Mouse (Mus musculus) embryonic facial prominence, embryonic 13.5 days (tissue): ENCODE data around the gene Calml3. TPM values are rescaled to one million over a fixed set of nuclear protein-coding genes. Genes with fewer than 3 reads are reported as not detected.
"Not testable (repeated sequence)": the region's sequence is repeated elsewhere in the genome, so short reads cannot be mapped to it uniquely, and the experiment has no call there.

Experiments used
- ATAC-seq: fragments of 200-750 bp; cut with Nextera tagmentation; 2 replicates; pipeline ENCODE4 v1.8.0; 2017; ENCODE audit warnings: low read depth; ENCODE audit not compliant: insufficient number of reproducible peaks, insufficient read depth, low FRiP score, low TSS enrichment
- H3K27ac ChIP-seq: fragments of 300-500 bp; sonication (generic); 2 replicates; pipeline ENCODE4 v1.5.1; 2015; ENCODE audit warnings: moderate library complexity, mild to moderate bottlenecking, inconsistent platforms
- H3K27me3 ChIP-seq: fragments of 300-500 bp; sonication (generic); 2 replicates; pipeline ENCODE4 v1.6.1; 2015; ENCODE audit warnings: mild to moderate bottlenecking, inconsistent platforms
- H3K36me3 ChIP-seq: fragments of 300-500 bp; sonication (generic); 2 replicates; pipeline ENCODE4 v1.6.1; 2015; ENCODE audit warnings: mild to moderate bottlenecking, inconsistent platforms
- H3K4me1 ChIP-seq: fragments of 300-500 bp; sonication (generic); 2 replicates; pipeline ENCODE4 v1.6.1; 2015; ENCODE audit warnings: inconsistent platforms
- H3K4me2 ChIP-seq: fragments of 300-500 bp; sonication (generic); 2 replicates; pipeline ENCODE4 v1.6.1; 2015; ENCODE audit warnings: moderate library complexity, mild to moderate bottlenecking, inconsistent platforms
- H3K4me3 ChIP-seq: fragments of 300-500 bp; sonication (generic); 2 replicates; pipeline ENCODE4 v1.5.1; 2015; ENCODE audit warnings: mild to moderate bottlenecking, inconsistent platforms
- H3K9ac ChIP-seq: fragments of 300-500 bp; sonication (generic); 2 replicates; pipeline ENCODE4 v1.6.1; 2015; ENCODE audit warnings: mild to moderate bottlenecking, inconsistent platforms
- H3K9me3 ChIP-seq: fragments of 300-500 bp; sonication (generic); 2 replicates; pipeline ENCODE4 v1.6.1; 2016; ENCODE audit warnings: inconsistent platforms
- WGBS: fragments of 180-500 bp; shearing (Covaris S2); methylation state at CpG from one replicate; pipeline ENCODE4 v1.1.7; 2015; ENCODE audit warnings: mixed read lengths; 5-methylcytosine and 5-hydroxymethylcytosine counted together
- polyA plus RNA-seq: library from polyadenylated mRNA; unstranded; fragments of >200 nt; fragmentation: Nextera tagmentation; extraction: Ambion mirVana; gene quantifications from 2 replicates; pipeline ENCODE4 v1.2.1, GENCODE M21; 2015

Calml3 gene
- polyA plus RNA-seq, result 2.6 and 3.3 TPM in 2 replicates

GRCm38 (mm10) chr13:3804186-3804585 lies at the start of gene Calml3:
Calml3 (minus strand) TSS chr13:3804316.
- ATAC-seq, result no peak
- H3K9me3 ChIP-seq, result no peaks in the 10 kb centered on the region
- H3K4me1 ChIP-seq, result peaks cover 12% of the 10 kb centered on the region; the same call in 1 of the 2 replicates
- 0 out of 2 replicates have a peak within 1 kb of the TSS, but pooled peaks have one; percentile 7 for H3K27ac ChIP-seq
- no peak within 1 kb of the TSS for H3K4me3 ChIP-seq
- no peak within 1 kb of the TSS for H3K4me2 ChIP-seq
- no peaks in the 10 kb centered on the region for H3K36me3 ChIP-seq
- no peaks in the 10 kb centered on the region for H3K27me3 ChIP-seq
- 70% methylated on average over 13 of the region's 13 CpGs for WGBS
- no peak within 1 kb of the TSS for H3K9ac ChIP-seq

- no peak for ATAC-seq
- Histone ChIP-seq H3K4me3 (no peak overlapping the region), H3K9me3 (no peaks in the 10 kb centered on the region), H3K9ac (no peak overlapping the region), H3K36me3 (no peaks in the 10 kb centered on the region), H3K27ac (no peak overlapping the region), H3K4me1 (no peaks in the 10 kb centered on the region), H3K4me2 (no peak overlapping the region), H3K27me3 (no peaks in the 10 kb centered on the region)
- 63% methylated on average over 1 of the region's 1 CpGs for WGBS
Measured at GRCm38 (mm10) chr13:3850330-3850729, 46.2 kb upstream of the Calml3 start.

- H3K36me3 ChIP-seq, H3K4me1 ChIP-seq, ATAC-seq, H3K4me2 ChIP-seq, H3K27ac ChIP-seq, H3K9me3 ChIP-seq, H3K27me3 ChIP-seq, H3K9ac ChIP-seq, H3K4me3 ChIP-seq: not testable (repeated sequence)
Measured at GRCm38 (mm10) chr13:3840662-3841061, 36.5 kb upstream of the Calml3 start.

- H3K9ac ChIP-seq, result not testable (repeated sequence)
Measured at GRCm38 (mm10) chr13:3837312-3837807, 33.2 kb upstream of the Calml3 start, which contains the start of gene Calm4. Calm4 (plus strand) TSS chr13:3837757.

GRCm38 (mm10) chr13:3833644-3834043 lies 29.5 kb upstream of the Calml3 start:
- H3K27me3 ChIP-seq, H3K9ac ChIP-seq, H3K36me3 ChIP-seq, H3K4me1 ChIP-seq, H3K4me3 ChIP-seq, H3K4me2 ChIP-seq, H3K9me3 ChIP-seq, H3K27ac ChIP-seq, ATAC-seq: not testable (repeated sequence)

More at GRCm38 (mm10) chr13:3837312-3837807, 33.2 kb upstream of the Calml3 start, which contains the start of gene Calm4:
- H3K4me1 ChIP-seq, ATAC-seq, H3K4me3 ChIP-seq, H3K4me2 ChIP-seq, H3K9me3 ChIP-seq, H3K27me3 ChIP-seq, H3K36me3 ChIP-seq: not testable (repeated sequence)
- H3K27ac ChIP-seq, result 0 out of 2 replicates have a peak within 1 kb of the TSS, but pooled peaks have one; percentile 11

- 56% methylated on average over 2 of the region's 2 CpGs for WGBS
- no peak overlapping the region for H3K4me2 ChIP-seq
- no peak overlapping the region for H3K27ac ChIP-seq
- H3K4me3 ChIP-seq, result no peak overlapping the region
- no peak for ATAC-seq
- H3K9ac ChIP-seq, result no peak overlapping the region
- no peaks in the 10 kb centered on the region for H3K36me3 ChIP-seq
- H3K4me1 ChIP-seq, result no peaks in the 10 kb centered on the region
- no peaks in the 10 kb centered on the region for H3K9me3 ChIP-seq
- H3K27me3 ChIP-seq, result no peaks in the 10 kb centered on the region
Measured at GRCm38 (mm10) chr13:3832450-3832849, 28.3 kb upstream of the Calml3 start.

GRCm38 (mm10) chr13:3831994-3832393 lies 27.9 kb upstream of the Calml3 start:
- Histone ChIP-seq H3K9me3 (no peaks in the 10 kb centered on the region), H3K27ac (no peak overlapping the region), H3K4me1 (no peaks in the 10 kb centered on the region), H3K36me3 (no peaks in the 10 kb centered on the region), H3K9ac (no peak overlapping the region), H3K27me3 (no peaks in the 10 kb centered on the region), H3K4me3 (no peak overlapping the region), H3K4me2 (no peak overlapping the region)
- ATAC-seq, result 0 out of 2 replicates have a peak, but pooled peaks have one; percentile 20
- WGBS, result 40% methylated on average over 1 of the region's 1 CpGs

- Histone ChIP-seq H3K27ac (no peak overlapping the region), H3K4me1 (no peaks in the 10 kb centered on the region), H3K9me3 (no peaks in the 10 kb centered on the region), H3K4me2 (no peak overlapping the region), H3K27me3 (no peaks in the 10 kb centered on the region), H3K36me3 (no peaks in the 10 kb centered on the region), H3K9ac (no peak overlapping the region), H3K4me3 (no peak overlapping the region)
- 72% methylated on average over 5 of the region's 5 CpGs for whole genome bisulfite sequencing
- ATAC-seq, result no peak
Measured at GRCm38 (mm10) chr13:3831546-3831945, 27.4 kb upstream of the Calml3 start.

GRCm38 (mm10) chr13:3825726-3826125 lies 21.6 kb upstream of the Calml3 start:
- Histone ChIP-seq H3K27ac (no peak overlapping the region), H3K4me3 (no peak overlapping the region), H3K4me1 (no peaks in the 10 kb centered on the region), H3K27me3 (no peaks in the 10 kb centered on the region), H3K9ac (no peak overlapping the region), H3K4me2 (no peak overlapping the region), H3K36me3 (no peaks in the 10 kb centered on the region), H3K9me3 (no peaks in the 10 kb centered on the region)
- no peak for ATAC-seq

- no peaks in the 10 kb centered on the region for H3K9me3 ChIP-seq
- H3K4me2 ChIP-seq, result no peak overlapping the region
- no peaks in the 10 kb centered on the region for H3K36me3 ChIP-seq
- WGBS, result 65% methylated on average over 4 of the region's 4 CpGs
- H3K4me1 ChIP-seq, result no peaks in the 10 kb centered on the region
- no peaks in the 10 kb centered on the region for H3K27me3 ChIP-seq
- no peak overlapping the region for H3K9ac ChIP-seq
- no peak for ATAC-seq
- no peak overlapping the region for H3K4me3 ChIP-seq
- H3K27ac ChIP-seq, result no peak overlapping the region
Measured at GRCm38 (mm10) chr13:3822105-3822504, 18.0 kb upstream of the Calml3 start.

- ATAC-seq, result no peak
- WGBS, result 75% methylated on average over 2 of the region's 2 CpGs
Measured at GRCm38 (mm10) chr13:3818740-3819076, 14.6 kb upstream of the Calml3 start.

GRCm38 (mm10) chr13:3818012-3818739 lies 14.1 kb upstream of the Calml3 start:
- 68% methylated on average over 5 of the region's 5 CpGs for WGBS
- no peak overlapping the region for H3K4me2 ChIP-seq
- H3K36me3 ChIP-seq, result no peaks in the 10 kb centered on the region
- H3K4me3 ChIP-seq, result no peak overlapping the region
- no peaks in the 10 kb centered on the region for H3K27me3 ChIP-seq
- H3K9ac ChIP-seq, result no peak overlapping the region
- ATAC-seq, result no peak
- no peaks in the 10 kb centered on the region for H3K4me1 ChIP-seq
- no peak overlapping the region for H3K27ac ChIP-seq
- H3K9me3 ChIP-seq, result no peaks in the 10 kb centered on the region

More at GRCm38 (mm10) chr13:3818740-3819076, 14.6 kb upstream of the Calml3 start:
- no peaks in the 10 kb centered on the region for H3K9me3 ChIP-seq
- no peak overlapping the region for H3K9ac ChIP-seq
- no peaks in the 10 kb centered on the region for H3K27me3 ChIP-seq
- H3K4me2 ChIP-seq, result no peak overlapping the region
- no peaks in the 10 kb centered on the region for H3K4me1 ChIP-seq
- H3K27ac ChIP-seq, result no peak overlapping the region
- H3K36me3 ChIP-seq, result no peaks in the 10 kb centered on the region
- H3K4me3 ChIP-seq, result no peak overlapping the region
